Mouse (Mus musculus): ENCODE measurements at regions not wholly inside any gene's neighbourhood (a gene's known extent, or its start where the extent isn't known, plus 50 kb on each side); places are given as distances from the start of the nearest gene placed in this dataset.

DNA sequence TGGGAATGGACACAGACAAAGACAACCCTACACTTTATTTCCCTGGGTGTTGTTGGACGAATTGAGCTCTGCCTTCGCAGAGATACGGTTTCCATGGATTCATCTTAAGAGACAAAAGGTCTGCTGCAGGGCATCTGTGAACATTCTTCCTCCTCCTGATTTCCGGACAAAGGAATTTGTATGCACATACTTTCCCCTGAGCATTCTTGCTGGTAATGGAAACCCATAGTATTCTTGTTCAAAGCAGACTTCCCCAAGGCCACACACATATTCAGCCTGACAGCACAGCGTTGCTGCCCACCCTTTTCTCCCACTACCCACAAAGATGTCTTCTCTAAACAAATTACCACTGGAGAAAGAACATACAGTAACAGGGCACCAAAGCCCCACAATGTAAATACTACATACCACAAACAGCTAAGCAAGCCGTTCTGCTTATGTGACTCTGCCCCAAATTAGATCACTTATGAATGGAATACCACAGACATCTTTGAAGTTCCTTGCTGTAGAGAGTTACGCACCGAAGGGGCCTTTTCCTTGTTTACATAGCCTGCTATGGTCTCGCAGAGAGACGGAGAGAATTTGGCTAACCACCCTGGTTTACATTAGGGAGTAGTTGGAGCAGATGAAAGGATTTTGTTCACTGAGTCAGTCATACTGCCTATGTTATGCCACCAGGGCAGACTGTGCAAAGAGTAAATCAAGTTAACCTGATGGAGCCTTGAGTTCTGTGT, 96.0 kb upstream of the Tas2r134 start:
- TF ChIP-seq GATA1 (IDR thresholded peaks at IDR 0.05; ENCODE audit: borderline replicate concordance, low read length) (no peak), FLI1 (IDR thresholded peaks at IDR 0.05; ENCODE audit: low read length) (no peak)

Measured in megakaryocyte, embryonic 14.5 days (primary cell).